Mouse (Mus musculus) cerebellum, postnatal 25 days (tissue): Measurements from ENCODE around the gene Aqp7.

Experiments used
- DNase-seq, 2 experiments: peaks; one replicate each; pipeline ENCODE4 v3.0.0; 2021; ENCODE audit warnings: mixed read lengths in 2 of 2

The Aqp7 gene

DNA sequence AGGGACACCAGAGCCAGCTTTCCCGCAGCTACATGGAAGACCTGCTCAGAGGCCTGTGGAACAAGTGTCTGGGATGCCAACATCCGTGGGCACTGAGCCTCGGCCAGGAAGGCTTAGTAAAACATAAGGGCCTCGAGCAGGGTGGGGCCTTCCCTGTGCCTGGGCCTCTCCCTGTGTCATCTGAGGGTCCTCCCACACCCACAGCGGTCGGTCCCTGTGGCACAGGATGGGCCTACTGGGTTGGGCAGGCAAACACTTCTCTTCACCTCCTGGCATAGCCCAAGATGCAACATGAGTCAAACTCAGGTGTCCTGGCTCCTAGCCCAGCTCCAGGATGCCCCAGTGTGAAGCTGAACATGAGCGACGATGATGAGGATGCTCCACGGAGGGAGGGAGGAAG, 9.4 kb upstream of the Aqp7 start:
- DNase-seq = peak; percentile 63 to 73

GRCm38 (mm10) chr4:41056742-41057332, 8.9 kb upstream of the Aqp7 start:
- DNase-seq = no peak

- no peak for DNase-seq
These were observed 8.3 kb upstream of the Aqp7 start for GRCm38 (mm10) chr4:41056253-41056652.

- no peak for DNase-seq
These were observed 7.2 kb upstream of the Aqp7 start for GRCm38 (mm10) chr4:41055111-41055510.

DNA sequence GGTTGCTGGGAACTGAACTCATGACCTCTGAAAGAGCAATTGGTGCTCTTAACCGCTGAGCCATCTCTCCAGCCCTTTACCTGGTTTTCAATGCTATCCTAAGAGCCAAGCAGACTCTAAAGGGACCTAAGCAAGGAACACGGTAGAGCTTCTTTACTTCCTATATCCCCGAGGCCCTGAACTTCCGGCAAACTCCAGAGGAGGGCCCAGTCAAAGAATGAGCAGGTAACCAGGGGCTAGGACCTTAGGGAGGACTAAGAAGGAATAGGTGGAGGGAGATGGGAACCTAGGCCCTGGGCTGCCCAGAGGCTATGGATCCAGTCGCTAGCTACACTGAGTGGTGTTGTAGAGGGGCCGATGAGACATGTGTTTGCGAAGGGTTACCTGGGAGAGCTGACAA, 3.8 kb upstream of the Aqp7 start:
- no peak for DNase-seq

DNA sequence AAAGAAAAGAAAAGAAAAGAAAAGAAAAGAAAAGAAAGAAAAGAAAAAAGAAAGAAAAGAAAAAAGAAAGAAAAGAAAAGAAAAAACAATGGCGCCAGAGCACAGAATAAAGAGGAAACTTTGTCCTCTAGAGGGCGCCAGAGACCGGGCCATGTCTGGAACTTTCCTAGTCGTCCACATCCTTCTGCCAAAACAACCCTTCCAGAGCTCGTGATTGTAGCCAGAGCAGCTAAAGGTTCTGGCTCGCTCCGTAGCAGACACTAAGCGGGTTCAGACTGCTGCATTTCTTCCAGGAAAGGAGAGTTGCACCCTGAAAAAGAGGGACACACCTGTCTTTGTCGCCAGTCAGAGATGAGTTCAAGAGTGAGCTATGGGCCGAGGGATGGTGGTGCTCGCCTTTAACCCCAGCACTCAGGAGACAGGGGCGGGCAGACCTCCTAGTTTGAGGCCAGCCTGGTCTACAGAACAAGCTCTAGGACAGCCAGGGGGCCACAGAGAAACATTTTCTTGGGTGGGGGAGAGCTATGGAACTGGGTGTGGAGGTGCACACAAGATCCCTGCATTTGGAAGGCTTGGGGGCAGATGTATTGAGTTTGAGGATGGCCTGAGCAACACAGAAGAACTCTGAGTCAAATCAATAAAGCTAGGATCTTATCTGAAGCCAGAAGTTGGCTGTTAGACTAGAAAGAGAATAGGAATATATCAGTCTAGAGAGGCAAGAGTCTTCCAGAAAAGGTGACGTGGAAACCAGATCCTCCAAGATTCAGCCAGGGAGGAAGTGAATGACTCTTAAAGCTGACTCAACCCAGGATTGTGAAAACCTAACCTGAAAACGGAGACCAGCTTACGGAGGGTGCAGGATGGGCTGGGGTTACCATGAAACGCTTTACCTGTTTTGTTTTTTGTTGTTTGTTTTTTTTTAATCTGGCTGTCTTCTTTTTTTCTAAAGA, 3.1 kb upstream of the Aqp7 start:
- peak; percentile 87 to 93 for DNase-seq

DNA sequence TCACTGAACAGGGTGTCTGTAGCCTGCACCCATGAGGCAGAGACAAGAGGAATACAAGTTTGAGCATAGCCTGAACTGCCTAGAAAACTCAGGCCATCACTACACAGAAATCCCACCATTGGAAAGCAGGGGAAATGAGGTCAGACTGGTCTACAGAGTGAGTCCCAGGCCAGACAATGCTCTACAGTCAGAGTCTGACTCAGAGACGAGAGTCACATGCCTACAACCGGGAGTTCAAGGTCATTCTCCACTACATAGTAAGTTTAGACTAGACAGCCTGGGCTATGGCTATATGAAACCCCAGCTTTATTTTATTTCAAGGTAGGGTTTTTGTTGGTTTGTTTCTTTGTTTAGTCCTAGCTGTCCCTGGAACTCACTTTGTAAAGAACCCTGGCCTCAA, 987 bp upstream of the Aqp7 start:
- DNase-seq = no peak

- no peak for DNase-seq
These were observed 1.6 kb downstream of the Aqp7 start for GRCm38 (mm10) chr4:41046254-41046795.

GRCm38 (mm10) chr4:41045288-41045687, 2.7 kb downstream of the Aqp7 start:
- no peak for DNase-seq

GRCm38 (mm10) chr4:41043961-41044360, 4.0 kb downstream of the Aqp7 start:
- DNase-seq = no peak

GRCm38 (mm10) chr4:41042880-41043279, 5.1 kb downstream of the Aqp7 start:
- DNase-seq = no peak

DNA sequence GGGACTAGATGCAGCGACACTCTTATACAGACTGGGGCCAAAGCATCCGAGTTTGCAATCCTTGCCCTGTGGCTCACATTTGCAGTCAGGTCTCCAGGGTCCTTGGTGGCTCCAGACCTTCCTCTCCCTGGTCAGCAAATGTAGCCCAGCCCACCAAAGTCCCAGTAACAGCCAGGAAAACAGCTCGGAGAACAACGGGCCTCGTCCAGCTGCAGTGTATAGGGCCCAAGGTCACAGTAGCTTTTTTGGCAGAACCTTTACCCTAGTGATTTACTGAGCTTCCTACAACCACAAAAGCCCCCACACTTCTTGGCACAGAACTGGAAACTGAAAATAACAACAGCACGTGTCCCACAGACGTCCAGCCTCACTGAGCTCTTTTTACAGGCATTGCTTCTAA, 7.0 kb downstream of the Aqp7 start:
- no peak for DNase-seq

GRCm38 (mm10) chr4:41037942-41038341, 10.0 kb downstream of the Aqp7 start:
- DNase-seq = no peak

GRCm38 (mm10) chr4:41031242-41031641, 16.7 kb downstream of the Aqp7 start:
- no peak for DNase-seq

DNA sequence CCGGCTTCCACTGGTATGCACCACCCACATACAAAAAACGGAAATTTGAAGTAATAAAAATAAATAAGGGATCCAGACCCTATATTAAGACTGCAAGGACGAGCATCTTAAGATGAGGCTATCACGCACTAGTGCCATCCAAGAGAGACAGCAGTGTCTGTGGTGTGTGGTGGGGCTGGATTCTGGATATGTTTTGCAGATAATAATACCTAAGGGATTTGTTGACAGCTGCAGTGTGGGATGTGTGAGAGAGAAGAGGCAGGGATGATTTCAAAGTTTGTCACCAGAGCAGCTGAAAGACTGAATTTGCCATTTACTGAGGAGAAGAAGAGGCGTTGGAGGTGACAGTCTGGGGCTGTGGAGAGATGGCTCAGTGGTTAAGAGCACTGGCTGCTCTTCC, 18.6 kb downstream of the Aqp7 start:
- no peak for DNase-seq

- no peak for DNase-seq
These were observed 19.7 kb downstream of the Aqp7 start for GRCm38 (mm10) chr4:41028272-41028671.

- no peak for DNase-seq
These were observed 20.1 kb downstream of the Aqp7 start for GRCm38 (mm10) chr4:41027872-41028271.

DNA sequence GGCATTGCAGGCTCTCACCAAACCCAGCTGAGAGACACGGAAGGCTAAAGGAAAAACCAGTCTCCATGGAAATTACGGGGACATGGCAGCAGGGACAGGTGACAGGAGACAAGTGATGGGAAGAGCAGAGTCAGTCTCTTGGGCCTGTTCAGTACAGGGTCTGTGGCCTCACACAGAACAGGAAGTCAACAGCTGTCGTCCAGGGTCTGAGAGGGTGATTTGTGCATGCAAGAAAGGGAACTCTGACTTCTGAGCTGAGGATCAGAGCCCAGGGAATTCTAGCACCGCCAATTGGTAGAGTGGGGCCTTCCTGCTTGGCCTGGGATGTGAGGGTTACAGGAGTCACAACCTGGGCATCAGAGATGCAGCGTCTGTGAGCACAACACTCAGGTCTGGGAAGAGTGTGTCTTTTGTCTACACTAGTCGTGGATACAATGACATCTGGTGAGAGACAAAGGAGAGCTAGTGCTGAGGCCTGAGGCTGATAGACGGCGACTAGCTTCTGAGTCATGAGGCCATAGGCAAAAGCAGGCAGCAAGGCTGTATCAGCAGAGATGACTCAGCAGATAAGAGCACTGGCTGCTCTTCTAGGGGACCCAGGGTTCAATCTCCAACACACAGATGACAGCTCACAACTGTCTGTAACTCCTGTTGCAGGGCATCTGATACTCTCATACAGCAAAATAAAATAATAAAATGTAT, 21.7 kb downstream of the Aqp7 start:
- no peak for DNase-seq

DNA sequence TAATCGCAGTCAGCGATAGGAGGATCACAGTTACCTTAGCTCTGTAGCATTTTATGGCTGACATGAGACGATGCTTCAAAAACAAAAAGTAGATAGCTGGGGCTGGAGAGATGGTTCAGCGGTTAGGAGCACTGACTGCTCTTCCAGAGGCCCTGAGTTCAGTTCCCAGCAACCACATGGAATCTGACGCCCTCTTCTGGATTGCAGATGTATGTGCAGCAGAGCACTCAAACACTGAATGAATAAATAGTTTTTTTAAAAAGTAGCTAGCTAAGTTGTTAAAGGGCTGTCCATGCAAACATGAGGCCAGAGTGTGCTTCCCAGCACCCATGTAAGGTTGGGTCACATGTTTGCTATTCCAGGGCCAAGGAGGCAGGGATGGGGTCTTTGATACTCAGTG, 26.8 kb downstream of the Aqp7 start:
- no peak for DNase-seq

DNA sequence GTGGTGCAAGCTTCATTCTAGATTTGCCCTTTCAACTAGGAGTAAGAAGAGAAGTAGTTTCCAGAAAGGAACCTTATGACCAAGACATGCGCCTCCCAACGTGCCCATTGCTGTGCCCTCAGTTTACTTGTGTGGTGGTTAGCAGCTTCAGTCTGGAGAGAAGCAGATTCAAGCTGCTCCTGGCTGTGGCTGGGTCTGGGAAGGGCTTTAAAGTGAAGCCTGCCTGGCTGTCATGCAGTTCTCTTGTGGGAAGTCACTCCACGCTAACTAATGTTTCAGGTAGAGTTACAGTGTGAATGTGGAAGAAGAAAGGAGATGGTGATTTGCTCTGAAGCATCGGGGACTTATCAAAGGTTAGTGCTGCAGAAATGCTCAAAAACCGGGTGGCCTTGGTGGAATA, 32.1 kb downstream of the Aqp7 start:
- DNase-seq = no peak

DNA sequence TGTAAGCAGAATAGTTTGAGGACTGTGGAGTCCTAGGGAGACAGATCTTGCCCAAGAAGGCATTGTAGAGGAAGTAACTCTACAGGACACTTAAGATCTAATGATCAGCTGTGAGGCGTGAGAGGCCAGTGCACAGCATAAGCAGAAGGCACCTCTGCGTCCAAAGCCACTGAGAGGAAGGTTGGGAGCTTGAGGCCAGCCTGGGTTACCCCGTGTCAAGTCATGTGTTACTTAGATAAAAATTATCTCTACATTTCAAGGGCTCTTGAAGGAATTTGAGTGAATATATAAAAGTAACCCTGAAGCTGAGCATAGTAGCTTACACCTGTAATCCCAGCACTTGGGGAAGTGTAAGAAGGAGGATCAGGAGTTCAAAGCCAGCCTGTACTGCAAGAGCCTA, 34.6 kb downstream of the Aqp7 start:
- DNase-seq = no peak

DNA sequence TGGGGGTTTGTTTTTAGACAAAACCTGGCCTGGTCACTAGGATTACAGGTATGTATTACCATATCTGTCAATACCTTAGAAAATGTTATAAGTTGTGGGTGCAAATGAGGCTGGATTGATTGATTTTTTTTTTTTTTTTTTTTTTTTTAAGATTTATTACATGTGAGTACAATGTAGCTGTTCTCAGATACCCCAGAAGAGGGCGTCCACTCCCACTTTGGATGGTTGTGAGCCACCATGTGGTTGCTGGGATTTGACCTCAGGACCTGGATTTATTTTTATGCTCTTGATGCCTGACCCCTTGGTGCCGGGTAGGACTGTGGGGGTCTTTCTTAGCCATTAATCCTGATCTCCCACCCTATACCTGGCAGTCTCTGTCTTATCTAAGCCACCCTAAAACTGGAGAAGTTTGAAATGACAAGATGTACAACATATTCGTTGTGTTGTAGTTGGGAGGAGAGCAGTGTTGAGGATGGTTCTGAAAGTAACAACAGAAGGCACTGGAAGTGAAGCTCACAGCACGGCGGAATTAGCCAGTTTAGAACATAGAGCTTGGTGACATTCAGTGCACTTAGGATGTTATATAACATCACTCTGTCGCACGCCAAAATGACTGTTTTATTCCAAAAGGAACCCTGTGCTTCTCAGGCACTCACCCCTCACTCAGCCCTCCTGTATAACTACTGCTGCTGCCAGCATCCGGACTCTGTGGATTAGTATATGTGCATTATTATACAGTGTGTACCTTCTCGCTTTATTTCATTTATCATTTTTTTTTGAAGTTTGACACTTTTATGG, 46.9 kb downstream of the Aqp7 start:
- DNase-seq = no peak

DNA sequence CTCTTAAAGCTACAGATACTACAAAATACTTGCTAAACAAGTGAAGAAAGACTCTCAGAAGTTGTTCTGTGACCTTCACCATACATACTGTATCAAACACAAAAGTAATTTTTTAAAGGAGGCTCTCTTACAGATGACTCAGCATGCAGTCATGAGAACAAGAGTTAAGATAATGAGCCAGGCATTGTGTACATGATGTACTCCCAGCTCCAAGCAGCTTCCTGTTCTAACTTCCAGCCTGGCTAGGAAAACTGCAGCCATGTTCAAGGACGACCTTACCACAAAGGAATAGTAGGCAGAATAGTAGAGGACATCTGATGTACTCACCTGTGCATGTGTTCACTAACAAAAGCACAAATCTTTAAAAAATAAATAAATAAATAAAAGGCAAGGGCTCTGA, 47.7 kb downstream of the Aqp7 start:
- DNase-seq = no peak
